In the genomic region with DNA sequence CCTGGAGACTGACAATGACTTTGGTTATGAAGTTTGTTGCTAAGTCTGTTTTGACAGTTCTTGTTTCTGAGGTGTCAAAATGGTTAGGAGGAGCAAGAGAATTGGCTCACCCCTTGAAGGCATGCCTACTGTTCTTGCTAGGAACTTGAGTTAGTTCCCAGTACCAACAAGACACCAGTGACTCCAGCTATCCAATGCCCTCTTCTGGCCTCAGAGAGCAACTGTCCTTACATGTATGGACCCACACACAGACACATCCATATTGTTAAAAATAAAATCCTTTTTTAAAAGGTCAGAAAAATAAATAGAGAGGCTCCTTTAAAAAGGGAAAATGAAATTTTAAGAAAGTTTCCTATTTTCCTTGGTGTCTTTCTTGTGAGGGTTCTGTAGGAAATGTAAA, we compare ENCODE assay signal across 20 mouse cellular contexts.
DNase-seq lines count a peak whose midpoint lies in the region; ATAC-seq and TF ChIP-seq lines count a peak whose summit lies in the region.
"Had no signal": no experiment of that assay in that cellular context is flagged by ENCODE, and none has a peak within 500 bp of the region (broad histone marks: within the 10 kb centered on the region; RNA-seq: fewer than 3 reads in every experiment).

No protein-coding gene starts in this region.

- TF ChIP-seq RAD21 in CH12.LX (IDR thresholded peaks at IDR 0.05; ENCODE audit: low read depth, low read length): peak; percentile 45

- no peak overlapping the region for H3K9ac ChIP-seq in liver, postnatal 0 days (replicated peaks)
- H3K9ac ChIP-seq in liver, embryonic 11.5 days (ENCODE audit: low read depth, low read length): no peak overlapping the region
- H3K9ac ChIP-seq in CH12.LX (ENCODE audit: insufficient read depth, low read depth): no peak overlapping the region
- H3K9ac ChIP-seq in stomach, postnatal 0 days (ENCODE audit: low read length): no peak overlapping the region
- H3K9ac ChIP-seq: forebrain, embryonic 13.5 days; neural tube, embryonic 13.5 days had no signal

- no peak for TF ChIP-seq POLR2A in CH12.LX (IDR thresholded peaks at IDR 0.05; ENCODE audit: low read depth, low read length)

- in situ Hi-C loops in CH12.LX (cut with MboI; ENCODE audit: low pct_ligation_motif_present, low pct_unique_long_range_greater_than_20kb, low sequenced_read_pairs): no loop called here

- ATAC-seq in liver, postnatal 0 days: no peak
- ATAC-seq in liver, embryonic 11.5 days (replicated peaks; ENCODE audit: low FRiP score): no peak
- no peak for ATAC-seq in stomach, postnatal 0 days (ENCODE audit: low FRiP score, low TSS enrichment)
- ATAC-seq: forebrain, embryonic 13.5 days had no signal

- H3K36me3 ChIP-seq in liver, postnatal 0 days (replicated peaks; ENCODE audit: insufficient read depth, low read length): no peaks in the 10 kb centered on the region
- H3K36me3 ChIP-seq in liver, embryonic 11.5 days (ENCODE audit: control insufficient read depth, insufficient read depth, low read length): no peaks in the 10 kb centered on the region
- no peaks in the 10 kb centered on the region for H3K36me3 ChIP-seq in CH12.LX (replicated peaks in 1 of 2; ENCODE audit: control insufficient read depth in 1 of 2, insufficient read depth in 1 of 2, low read length in 1 of 2)
- H3K36me3 ChIP-seq in stomach, postnatal 0 days (ENCODE audit: control insufficient read depth, insufficient read depth, low read length): no peaks in the 10 kb centered on the region
- H3K36me3 ChIP-seq: G1E; hindbrain, embryonic 10.5 days; neural tube, embryonic 13.5 days had no signal

- H3K9me3 ChIP-seq in liver, postnatal 0 days (ENCODE audit: low read length): no peaks in the 10 kb centered on the region
- H3K9me3 ChIP-seq in liver, embryonic 11.5 days (ENCODE audit: control insufficient read depth, low read length): no peaks in the 10 kb centered on the region
- H3K9me3 ChIP-seq in CH12.LX (replicated peaks; ENCODE audit: low read length): no peaks in the 10 kb centered on the region
- no peaks in the 10 kb centered on the region for H3K9me3 ChIP-seq in stomach, postnatal 0 days (ENCODE audit: control insufficient read depth, low read length)
- H3K9me3 ChIP-seq: forebrain, embryonic 13.5 days; G1E; hindbrain, embryonic 10.5 days; neural tube, embryonic 13.5 days had no signal

- DNase-seq in gastrocnemius, adult 2 months: no peak
- DNase-seq in gastrocnemius, adult 8-10 months (ENCODE audit: low spot score in 2 of 2): no peak
- DNase-seq in liver, postnatal 0 days: no peak
- DNase-seq in liver, embryonic 11.5 days (ENCODE audit: low spot score): no peak
- DNase-seq in CH12.LX (ENCODE audit: extremely low read depth): peak; percentile 17
- no peak for DNase-seq in stomach, postnatal 0 days (ENCODE audit: low spot score)
- no peak for DNase-seq in left cerebral cortex, postnatal 14 days (ENCODE audit: low spot score in 2 of 2)
- DNase-seq: cerebellum, adult 8-10 months; gastrocnemius, postnatal 36 days; layer of hippocampus, postnatal 36 days; left cerebral cortex, postnatal 4 days; liver; lung, adult 18-20 months; thymus, postnatal 36 days had no signal

- no peak for TF ChIP-seq EP300 in liver, postnatal 0 days (IDR thresholded peaks at IDR 0.05; ENCODE audit: low read depth)
- no peak for TF ChIP-seq EP300 in CH12.LX (IDR thresholded peaks at IDR 0.05; ENCODE audit: low read length)
- no peak for TF ChIP-seq EP300 in stomach, postnatal 0 days (optimal IDR thresholded peaks at IDR 0.05)

- peak; percentile 53 for TF ChIP-seq CTCF in gastrocnemius, adult 2 months (IDR thresholded peaks at IDR 0.05)
- TF ChIP-seq CTCF in liver, postnatal 0 days (IDR thresholded peaks at IDR 0.05; ENCODE audit: low read depth): 0 out of 2 replicates have a peak, but pooled peaks have one; percentile 5
- TF ChIP-seq CTCF in CH12.LX (conservative IDR thresholded peaks at IDR 0.05 in 1 of 2, IDR thresholded peaks at IDR 0.05 in 1 of 2; ENCODE audit: low read depth in 2 of 2, low read length in 2 of 2): peak in 1 of 2 experiments; percentile 55; a peak in 2 of 4 replicates
- TF ChIP-seq CTCF in stomach, postnatal 0 days (IDR thresholded peaks at IDR 0.05; ENCODE audit: low read depth): peak; percentile 48

- no peaks in the 10 kb centered on the region for H3K27me3 ChIP-seq in liver, postnatal 0 days (ENCODE audit: insufficient read depth, low read length)
- no peaks in the 10 kb centered on the region for H3K27me3 ChIP-seq in liver, embryonic 11.5 days (replicated peaks; ENCODE audit: control insufficient read depth, insufficient read depth, low read length)
- no peaks in the 10 kb centered on the region for H3K27me3 ChIP-seq in CH12.LX (replicated peaks)
- no peaks in the 10 kb centered on the region for H3K27me3 ChIP-seq in stomach, postnatal 0 days (ENCODE audit: control insufficient read depth, insufficient read depth, low read length)
- H3K27me3 ChIP-seq: forebrain, embryonic 13.5 days; neural tube, embryonic 13.5 days had no signal

- no peak overlapping the region for H3K4me3 ChIP-seq in gastrocnemius, adult 2 months
- H3K4me3 ChIP-seq in liver, postnatal 0 days (ENCODE audit: low read depth, low read length): no peak overlapping the region
- H3K4me3 ChIP-seq in liver, embryonic 11.5 days (ENCODE audit: low read depth, low read length): no peak overlapping the region
- H3K4me3 ChIP-seq in CH12.LX (replicated peaks in 1 of 3; ENCODE audit: low read depth in 2 of 3, low read length in 2 of 3, poor library complexity in 1 of 3): no peak overlapping the region
- H3K4me3 ChIP-seq in stomach, postnatal 0 days (ENCODE audit: low read depth, low read length): no peak overlapping the region
- H3K4me3 ChIP-seq: forebrain, embryonic 13.5 days; hindbrain, embryonic 10.5 days; neural tube, embryonic 13.5 days had no signal

- dilution Hi-C loops in CH12.LX (cut with MboI; ENCODE audit: extremely low pct_ligation_motif_present, extremely low pct_unique_long_range_greater_than_20kb, low sequenced_read_pairs): no loop called here

- H3K4me2 ChIP-seq in liver, postnatal 0 days (ENCODE audit: low read depth, low read length): no peak overlapping the region
- no peak overlapping the region for H3K4me2 ChIP-seq in liver, embryonic 11.5 days
- no peak overlapping the region for H3K4me2 ChIP-seq in CH12.LX (ENCODE audit: insufficient read depth, low read depth, poor library complexity, severe bottlenecking)
- H3K4me2 ChIP-seq in stomach, postnatal 0 days (replicated peaks; ENCODE audit: low read depth): no peak overlapping the region
- H3K4me2 ChIP-seq: forebrain, embryonic 13.5 days; midbrain, embryonic 11.5 days; neural tube, embryonic 13.5 days had no signal

- no peak overlapping the region for H3K27ac ChIP-seq in gastrocnemius, adult 2 months
- H3K27ac ChIP-seq in liver, postnatal 0 days (ENCODE audit: low read depth): no peak overlapping the region
- H3K27ac ChIP-seq in liver, embryonic 11.5 days (ENCODE audit: low read depth, low read length): no peak overlapping the region
- H3K27ac ChIP-seq in CH12.LX (ENCODE audit: insufficient read depth, low read depth): no peak overlapping the region
- no peak overlapping the region for H3K27ac ChIP-seq in stomach, postnatal 0 days (replicated peaks)
- H3K27ac ChIP-seq: forebrain, embryonic 13.5 days; hindbrain, embryonic 10.5 days; macrophage; neural tube, embryonic 13.5 days had no signal

- no peaks in the 10 kb centered on the region for H3K4me1 ChIP-seq in liver, postnatal 0 days (ENCODE audit: insufficient read depth)
- no peaks in the 10 kb centered on the region for H3K4me1 ChIP-seq in liver, embryonic 11.5 days (replicated peaks; ENCODE audit: control insufficient read depth, insufficient read depth, low read length)
- H3K4me1 ChIP-seq in CH12.LX (ENCODE audit: control insufficient read depth in 1 of 2, insufficient read depth in 2 of 2): peaks cover 0 to 5% of the 10 kb centered on the region in 2 experiments; a peak in 2 of 4 replicates
- no peaks in the 10 kb centered on the region for H3K4me1 ChIP-seq in stomach, postnatal 0 days (replicated peaks; ENCODE audit: control insufficient read depth, insufficient read depth)
- H3K4me1 ChIP-seq: forebrain, embryonic 13.5 days; hindbrain, embryonic 10.5 days; neural tube, embryonic 13.5 days had no signal

- H3K79me2 ChIP-seq in CH12.LX (replicated peaks; ENCODE audit: control insufficient read depth, extremely low read depth, insufficient read depth, poor library complexity, severe bottlenecking): no peaks in the 10 kb centered on the region

- intact Hi-C loops in gastrocnemius, adult 2 months (cut with DNase I): no loop called here
- intact Hi-C loops in left cerebral cortex, postnatal 14 days (cut with DNase I): no loop called here

TF ChIP-seq in CH12.LX, 34 proteins besides CTCF, POLR2A, EP300 and RAD21:
- TF ChIP-seq CHD1 (IDR thresholded peaks at IDR 0.05; ENCODE audit: low read depth, low read length) (no peak), JUND (conservative IDR thresholded peaks at IDR 0.05; ENCODE audit: low read depth, low read length) (no peak), JUN (IDR thresholded peaks at IDR 0.05; ENCODE audit: insufficient read depth, low read depth, low read length) (no peak), MAX (IDR thresholded peaks at IDR 0.05; ENCODE audit: low read length) (no peak), SMC3 (IDR thresholded peaks at IDR 0.05; ENCODE audit: low read depth, low read length) (peak; percentile 51)
